Mouse (Mus musculus) 416B (cell line): Measurements from ENCODE around the gene C7.
"Not testable (repeated sequence)": the region's sequence is repeated elsewhere in the genome, so short reads cannot be mapped to it uniquely, and the experiment has no call there.

Experiments
- DNase-seq: peaks from one replicate; pipeline ENCODE4 v3.0.0; 2011; ENCODE audit warnings: low read depth

The C7 gene

GRCm38 (mm10) chr15:5063635-5064034 lies at the start of gene C7:
C7 (minus strand) TSS chr15:5063740.
- DNase-seq = no peak

GRCm38 (mm10) chr15:5112651-5113050 lies 49.1 kb upstream of the C7 start:
- DNase-seq = no peak

- DNase-seq = no peak
These were observed 45.1 kb upstream of the C7 start for GRCm38 (mm10) chr15:5108655-5109040.

- DNase-seq = peak; percentile 65
These were observed 44.4 kb upstream of the C7 start, which contains the start of gene Card6 for GRCm38 (mm10) chr15:5107686-5108654. Card6 (minus strand) TSS chr15:5108539.

- peak; percentile 70 for DNase-seq
These were observed 42.8 kb upstream of the C7 start for GRCm38 (mm10) chr15:5106293-5106692.

- DNase-seq = no peak
These were observed 42.4 kb upstream of the C7 start for GRCm38 (mm10) chr15:5105891-5106290.

- DNase-seq = no peak
These were observed 38.8 kb upstream of the C7 start for GRCm38 (mm10) chr15:5102312-5102711.

- no peak for DNase-seq
These were observed 33.8 kb upstream of the C7 start for GRCm38 (mm10) chr15:5097376-5097775.

GRCm38 (mm10) chr15:5095534-5096301 lies 32.2 kb upstream of the C7 start:
- DNase-seq = no peak

- no peak for DNase-seq
These were observed 26.6 kb upstream of the C7 start for GRCm38 (mm10) chr15:5090131-5090530.

- peak; percentile 73 for DNase-seq
These were observed 25.5 kb upstream of the C7 start for GRCm38 (mm10) chr15:5088850-5089608.

GRCm38 (mm10) chr15:5086162-5086561 lies 22.6 kb upstream of the C7 start:
- peak; percentile 62 for DNase-seq

GRCm38 (mm10) chr15:5081235-5081634 lies 17.7 kb upstream of the C7 start:
- DNase-seq = no peak

GRCm38 (mm10) chr15:5068801-5069518 lies 5.4 kb upstream of the C7 start:
- DNase-seq = peak; percentile 23

GRCm38 (mm10) chr15:5045560-5046284 lies 17.8 kb downstream of the C7 start:
- peak; percentile 8 for DNase-seq

- no peak for DNase-seq
These were observed 34.3 kb downstream of the C7 start for GRCm38 (mm10) chr15:5029256-5029655.

- DNase-seq = not testable (repeated sequence)
These were observed 39.9 kb downstream of the C7 start for GRCm38 (mm10) chr15:5023479-5024265.

- DNase-seq = no peak
These were observed 53.9 kb downstream of the C7 start for GRCm38 (mm10) chr15:5009644-5010107.

- DNase-seq = no peak
These were observed 59.9 kb downstream of the C7 start for GRCm38 (mm10) chr15:5003503-5004196.
